Mouse (Mus musculus) C2C12 (cell line): ENCODE results near the gene Satb1.

Source experiments
- CTCF ChIP-seq: IDR thresholded peaks from one replicate; pipeline ENCODE4 v1.5.1; 2011; ENCODE audit not compliant: control insufficient read depth, insufficient read depth, insufficient read length
- MYOD1 ChIP-seq: IDR thresholded peaks from one replicate; pipeline ENCODE4 v1.6.1; 2011; ENCODE audit warnings: low read depth; ENCODE audit not compliant: control insufficient read depth, insufficient read length

DNA sequence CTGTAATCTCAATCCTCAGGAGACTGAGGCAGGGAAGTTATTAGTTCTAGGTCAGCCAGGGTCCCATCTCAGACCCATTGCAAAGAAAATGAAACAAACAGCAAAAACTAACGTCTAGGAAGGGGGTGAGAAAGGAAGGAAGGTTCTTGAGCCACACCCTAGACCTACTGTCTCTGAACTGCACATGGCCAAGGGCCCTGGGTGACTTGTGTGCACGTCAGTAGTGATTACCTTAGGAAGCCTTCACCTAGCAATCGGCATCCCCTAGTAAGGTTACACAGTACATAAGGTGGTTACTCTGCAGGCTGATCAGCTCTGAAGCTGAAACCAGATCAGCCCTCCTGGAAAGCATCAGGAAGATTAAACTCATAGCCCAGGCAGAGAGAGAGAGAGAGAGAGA, 22.2 kb upstream of the Satb1 start:
- TF ChIP-seq CTCF: no peak
- TF ChIP-seq MYOD1: no peak
